Mouse (Mus musculus) liver, postnatal 0 days (tissue): ENCODE measurements around the gene Crx.

ENCODE experiments used
- CTCF ChIP-seq: sonication (generic); IDR thresholded peaks from 2 replicates; pipeline ENCODE4 v1.5.1; 2016; ENCODE audit warnings: antibody characterized with exemption, low read depth
- EP300 ChIP-seq: IDR thresholded peaks from 2 replicates; pipeline ENCODE4 v1.6.1; 2016; ENCODE audit warnings: antibody characterized with exemption, low read depth, mild to moderate bottlenecking

DNA sequence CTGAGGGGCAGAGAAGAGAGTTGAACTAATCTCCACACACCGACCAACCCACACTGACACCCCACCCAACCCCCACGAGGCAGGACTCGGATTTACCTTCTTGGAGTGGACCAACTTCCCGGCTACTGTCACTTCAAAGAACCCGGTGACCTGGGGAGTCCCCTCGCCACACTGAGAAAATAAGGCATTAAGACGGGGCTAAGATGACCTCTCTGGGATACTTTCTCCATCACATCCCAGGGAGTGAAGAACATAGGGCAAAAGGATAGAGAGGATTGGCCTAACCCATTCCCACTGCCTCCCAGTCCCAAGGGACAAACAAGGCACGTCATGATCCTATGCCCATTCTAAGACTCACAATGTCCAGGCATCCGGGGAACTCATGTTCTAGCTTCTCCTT is 40.2 kb upstream of the Crx start:
- no peak for TF ChIP-seq CTCF
- no peak for TF ChIP-seq EP300
